Mouse (Mus musculus): ENCODE measurements around the gene Itln1. TPM values are rescaled to one million over a fixed set of nuclear protein-coding genes. Genes with fewer than 3 reads are reported as not detected.

The Itln1 gene
- not detected in 2 replicates for polyA plus RNA-seq (2014; fragmentation: Nextera tagmentation; extraction: Ambion mirVana)

DNA sequence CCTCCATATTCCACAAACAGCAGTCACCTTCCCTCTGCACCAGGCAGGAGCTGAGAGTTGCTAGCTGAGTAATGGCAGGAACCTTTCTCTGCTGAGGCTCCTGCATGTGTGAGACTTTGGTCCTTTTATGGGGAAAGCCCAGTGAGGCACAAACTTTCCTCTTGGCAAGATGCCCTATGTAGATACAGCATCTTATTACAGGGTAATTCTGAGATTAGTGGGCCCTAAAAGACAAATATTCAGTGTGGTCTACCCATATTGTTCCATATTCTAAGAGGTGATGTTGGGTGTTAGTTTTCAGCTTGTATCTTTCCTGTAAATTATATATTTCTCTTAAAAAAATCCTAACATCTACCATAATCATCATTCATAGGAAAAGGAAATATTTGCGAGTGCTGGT is at the start of gene Itln1:
TSS of gene Itln1 (minus strand) at position 101 of the 400 bp plus-strand sequence.
- Histone ChIP-seq H3K4me3 (ENCODE audit: low read depth, low read length) (no peak within 1 kb of the TSS), H3K9ac (ENCODE audit: low read length) (no peak within 1 kb of the TSS), H3K27ac (replicated peaks; ENCODE audit: low read depth, low read length) (no peak within 1 kb of the TSS), H3K9me3 (ENCODE audit: control insufficient read depth, low read length) (no peaks in the 10 kb centered on the region), H3K36me3 (ENCODE audit: control insufficient read depth, insufficient read depth, low read length) (no peaks in the 10 kb centered on the region), H3K4me1 (ENCODE audit: control insufficient read depth, insufficient read depth, low read length) (no peaks in the 10 kb centered on the region), H3K4me2 (ENCODE audit: low read depth, severe bottlenecking) (no peak within 1 kb of the TSS), H3K27me3 (ENCODE audit: control insufficient read depth, insufficient read depth, low read length) (no peaks in the 10 kb centered on the region)
- 89% methylated on average over 1 of the region's 1 CpGs for WGBS
- DNase-seq (ENCODE audit: low spot score) = no peak
- ATAC-seq (ENCODE audit: insufficient number of reproducible peaks, low FRiP score, low TSS enrichment, low read depth) = no peak

DNA sequence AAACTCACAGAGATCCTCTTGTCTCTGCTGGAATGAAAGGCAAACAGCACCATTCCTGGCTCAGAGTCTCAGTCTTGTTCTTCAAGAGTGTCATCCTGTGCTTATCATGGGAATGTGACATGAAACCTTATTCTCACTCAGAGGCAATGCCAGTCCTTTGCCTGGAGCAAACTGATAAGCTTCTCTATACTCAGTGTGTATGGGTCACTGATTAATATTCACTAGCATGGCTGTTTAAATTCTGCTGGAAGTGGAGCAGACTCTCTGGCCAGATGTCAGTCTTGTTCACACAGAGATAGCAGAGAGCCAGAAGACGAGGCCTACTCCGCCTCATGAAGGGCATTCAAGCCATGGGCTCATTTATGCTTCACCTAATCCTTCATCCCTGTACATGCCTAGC is 49.5 kb upstream of the Itln1 start:
- ATAC-seq (ENCODE audit: insufficient number of reproducible peaks, low FRiP score, low TSS enrichment, low read depth) = no peak
- no peak for DNase-seq (ENCODE audit: low spot score)
- 87% methylated on average over 2 of the region's 2 CpGs for WGBS
- no peak overlapping the region for H3K9ac ChIP-seq (ENCODE audit: low read length)
- no peak overlapping the region for H3K4me2 ChIP-seq (ENCODE audit: low read depth, severe bottlenecking)
- H3K9me3 ChIP-seq (ENCODE audit: control insufficient read depth, low read length) = no peaks in the 10 kb centered on the region
- no peaks in the 10 kb centered on the region for H3K27me3 ChIP-seq (ENCODE audit: control insufficient read depth, insufficient read depth, low read length)
- H3K4me3 ChIP-seq (ENCODE audit: low read depth, low read length) = no peak overlapping the region
- H3K4me1 ChIP-seq (ENCODE audit: control insufficient read depth, insufficient read depth, low read length) = no peaks in the 10 kb centered on the region
- H3K27ac ChIP-seq (replicated peaks; ENCODE audit: low read depth, low read length) = no peak overlapping the region
- no peaks in the 10 kb centered on the region for H3K36me3 ChIP-seq (ENCODE audit: control insufficient read depth, insufficient read depth, low read length)

DNA sequence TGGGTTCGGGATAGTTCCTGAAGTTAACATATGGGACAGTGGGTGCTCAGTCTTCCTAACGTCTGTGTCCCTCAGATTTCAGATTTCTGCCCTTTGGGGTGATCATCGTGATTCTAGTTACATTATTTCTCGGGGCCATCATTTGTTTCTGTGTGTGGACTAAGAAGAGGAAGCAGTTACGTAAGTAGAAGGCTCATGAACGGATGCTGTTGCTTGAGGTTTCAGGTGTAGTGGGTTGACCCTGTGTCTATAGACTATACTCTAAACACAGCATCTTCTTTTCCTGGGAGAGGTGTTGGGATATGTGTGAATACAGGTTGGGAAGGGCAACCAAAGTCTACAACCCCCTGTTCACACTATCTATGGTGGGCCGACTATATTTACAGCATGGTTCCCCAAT is 42.1 kb upstream of the Itln1 start:
- no peak overlapping the region for H3K4me2 ChIP-seq (ENCODE audit: low read depth, severe bottlenecking)
- no peaks in the 10 kb centered on the region for H3K36me3 ChIP-seq (ENCODE audit: control insufficient read depth, insufficient read depth, low read length)
- ATAC-seq (ENCODE audit: insufficient number of reproducible peaks, low FRiP score, low TSS enrichment, low read depth) (no peak), DNase-seq (ENCODE audit: low spot score) (no peak)
- no peaks in the 10 kb centered on the region for H3K27me3 ChIP-seq (ENCODE audit: control insufficient read depth, insufficient read depth, low read length)
- no peak overlapping the region for H3K4me3 ChIP-seq (ENCODE audit: low read depth, low read length)
- H3K4me1 ChIP-seq (ENCODE audit: control insufficient read depth, insufficient read depth, low read length) = no peaks in the 10 kb centered on the region
- H3K9me3 ChIP-seq (ENCODE audit: control insufficient read depth, low read length) = no peaks in the 10 kb centered on the region
- no peak overlapping the region for H3K27ac ChIP-seq (replicated peaks; ENCODE audit: low read depth, low read length)
- WGBS = 85% methylated on average over 7 of the region's 7 CpGs
- no peak overlapping the region for H3K9ac ChIP-seq (ENCODE audit: low read length)

GRCm38 (mm10) chr1:171568436-171568835 is 33.3 kb upstream of the Itln1 start:
- ATAC-seq (ENCODE audit: insufficient number of reproducible peaks, low FRiP score, low TSS enrichment, low read depth) (no peak), DNase-seq (ENCODE audit: low spot score) (no peak)
- H3K4me3 ChIP-seq (ENCODE audit: low read depth, low read length) = no peak overlapping the region
- no peak overlapping the region for H3K9ac ChIP-seq (ENCODE audit: low read length)
- no peaks in the 10 kb centered on the region for H3K27me3 ChIP-seq (ENCODE audit: control insufficient read depth, insufficient read depth, low read length)
- H3K4me1 ChIP-seq (ENCODE audit: control insufficient read depth, insufficient read depth, low read length) = no peaks in the 10 kb centered on the region
- no peaks in the 10 kb centered on the region for H3K9me3 ChIP-seq (ENCODE audit: control insufficient read depth, low read length)
- H3K27ac ChIP-seq (replicated peaks; ENCODE audit: low read depth, low read length) = no peak overlapping the region
- H3K4me2 ChIP-seq (ENCODE audit: low read depth, severe bottlenecking) = no peak overlapping the region
- no peaks in the 10 kb centered on the region for H3K36me3 ChIP-seq (ENCODE audit: control insufficient read depth, insufficient read depth, low read length)
- 66% methylated on average over 2 of the region's 2 CpGs for WGBS

- ATAC-seq (ENCODE audit: insufficient number of reproducible peaks, low FRiP score, low TSS enrichment, low read depth) = no peak
- whole genome bisulfite sequencing = 29% methylated on average over 8 of the region's 8 CpGs
Observed at GRCm38 (mm10) chr1:171566777-171567176, 31.7 kb upstream of the Itln1 start.

GRCm38 (mm10) chr1:171565888-171566287 is 30.8 kb upstream of the Itln1 start:
- no peaks in the 10 kb centered on the region for H3K9me3 ChIP-seq (ENCODE audit: control insufficient read depth, low read length)
- H3K4me1 ChIP-seq (ENCODE audit: control insufficient read depth, insufficient read depth, low read length) = no peaks in the 10 kb centered on the region
- DNase-seq (ENCODE audit: low spot score) = no peak
- H3K4me3 ChIP-seq (ENCODE audit: low read depth, low read length) = no peak overlapping the region
- no peak overlapping the region for H3K27ac ChIP-seq (replicated peaks; ENCODE audit: low read depth, low read length)
- H3K4me2 ChIP-seq (ENCODE audit: low read depth, severe bottlenecking) = no peak overlapping the region
- H3K9ac ChIP-seq (ENCODE audit: low read length) = no peak overlapping the region
- no peaks in the 10 kb centered on the region for H3K36me3 ChIP-seq (ENCODE audit: control insufficient read depth, insufficient read depth, low read length)
- ATAC-seq (ENCODE audit: insufficient number of reproducible peaks, low FRiP score, low TSS enrichment, low read depth) = no peak
- WGBS = 61% methylated on average over 4 of the region's 4 CpGs
- H3K27me3 ChIP-seq (ENCODE audit: control insufficient read depth, insufficient read depth, low read length) = no peaks in the 10 kb centered on the region

More at GRCm38 (mm10) chr1:171566777-171567176, 31.7 kb upstream of the Itln1 start:
- DNase-seq (ENCODE audit: low spot score) = peak; percentile 62
- Histone ChIP-seq H3K27me3 (ENCODE audit: control insufficient read depth, insufficient read depth, low read length) (no peaks in the 10 kb centered on the region), H3K4me3 (ENCODE audit: low read depth, low read length) (no peak overlapping the region), H3K27ac (replicated peaks; ENCODE audit: low read depth, low read length) (no peak overlapping the region), H3K9ac (ENCODE audit: low read length) (no peak overlapping the region), H3K4me2 (ENCODE audit: low read depth, severe bottlenecking) (no peak overlapping the region), H3K9me3 (ENCODE audit: control insufficient read depth, low read length) (no peaks in the 10 kb centered on the region), H3K4me1 (ENCODE audit: control insufficient read depth, insufficient read depth, low read length) (no peaks in the 10 kb centered on the region), H3K36me3 (ENCODE audit: control insufficient read depth, insufficient read depth, low read length) (no peaks in the 10 kb centered on the region)

DNA sequence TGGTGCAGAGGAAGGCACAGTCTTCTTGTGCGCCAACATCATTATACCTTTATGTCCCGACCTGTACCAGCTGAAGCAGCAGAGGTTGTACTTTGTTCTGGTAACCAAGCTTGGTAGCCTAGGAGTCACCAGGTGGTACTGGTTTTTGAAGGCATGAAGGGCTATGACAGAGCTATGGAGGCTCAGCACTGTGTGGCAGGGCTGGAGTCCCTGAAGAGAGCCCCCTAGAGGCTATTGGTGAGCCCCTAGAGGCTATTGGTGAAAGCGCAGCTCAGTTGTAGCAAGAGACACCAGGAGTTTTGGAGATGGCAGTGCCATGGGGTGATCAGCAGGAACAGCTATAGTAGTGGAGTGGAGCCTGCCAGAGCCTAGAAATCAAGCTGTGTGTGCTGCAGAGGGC is 29.2 kb upstream of the Itln1 start:
- no peak overlapping the region for H3K9ac ChIP-seq (ENCODE audit: low read length)
- no peak for ATAC-seq (ENCODE audit: insufficient number of reproducible peaks, low FRiP score, low TSS enrichment, low read depth)
- no peak overlapping the region for H3K27ac ChIP-seq (replicated peaks; ENCODE audit: low read depth, low read length)
- no peaks in the 10 kb centered on the region for H3K9me3 ChIP-seq (ENCODE audit: control insufficient read depth, low read length)
- H3K36me3 ChIP-seq (ENCODE audit: control insufficient read depth, insufficient read depth, low read length) = no peaks in the 10 kb centered on the region
- H3K4me2 ChIP-seq (ENCODE audit: low read depth, severe bottlenecking) = no peak overlapping the region
- no peaks in the 10 kb centered on the region for H3K27me3 ChIP-seq (ENCODE audit: control insufficient read depth, insufficient read depth, low read length)
- peak; percentile 30 for DNase-seq (ENCODE audit: low spot score)
- WGBS = 65% methylated on average over 3 of the region's 3 CpGs
- no peak overlapping the region for H3K4me3 ChIP-seq (ENCODE audit: low read depth, low read length)
- H3K4me1 ChIP-seq (ENCODE audit: control insufficient read depth, insufficient read depth, low read length) = no peaks in the 10 kb centered on the region

DNA sequence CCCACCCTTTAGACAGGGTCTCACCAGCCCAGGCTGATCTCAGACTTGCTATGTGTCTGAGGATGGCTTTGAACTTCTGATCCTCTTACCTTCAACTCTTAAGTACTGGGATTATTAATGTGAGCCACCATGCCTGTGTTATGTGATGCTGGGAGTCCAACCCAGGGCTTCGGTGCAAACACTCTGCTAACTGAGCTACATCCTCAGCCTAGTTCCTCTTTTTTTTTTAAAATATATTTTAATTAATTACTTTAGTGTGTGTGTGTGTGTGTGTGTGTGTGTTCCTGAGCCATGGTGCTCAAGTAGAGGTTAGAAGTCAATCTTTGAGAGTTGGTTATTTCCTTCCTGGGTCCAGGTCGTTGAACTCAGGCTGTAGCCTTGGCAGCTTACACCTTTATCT is 27.9 kb upstream of the Itln1 start:
- DNase-seq (ENCODE audit: low spot score) (no peak), ATAC-seq (ENCODE audit: insufficient number of reproducible peaks, low FRiP score, low TSS enrichment, low read depth) (no peak)
- H3K9ac ChIP-seq (ENCODE audit: low read length) = no peak overlapping the region
- H3K27ac ChIP-seq (replicated peaks; ENCODE audit: low read depth, low read length) = no peak overlapping the region
- no peak overlapping the region for H3K4me3 ChIP-seq (ENCODE audit: low read depth, low read length)
- no peaks in the 10 kb centered on the region for H3K27me3 ChIP-seq (ENCODE audit: control insufficient read depth, insufficient read depth, low read length)
- 81% methylated on average over 2 of the region's 2 CpGs for WGBS
- no peaks in the 10 kb centered on the region for H3K36me3 ChIP-seq (ENCODE audit: control insufficient read depth, insufficient read depth, low read length)
- H3K4me2 ChIP-seq (ENCODE audit: low read depth, severe bottlenecking) = no peak overlapping the region
- no peaks in the 10 kb centered on the region for H3K9me3 ChIP-seq (ENCODE audit: control insufficient read depth, low read length)
- H3K4me1 ChIP-seq (ENCODE audit: control insufficient read depth, insufficient read depth, low read length) = no peaks in the 10 kb centered on the region

- Histone ChIP-seq H3K4me1 (ENCODE audit: control insufficient read depth, insufficient read depth, low read length) (no peaks in the 10 kb centered on the region), H3K36me3 (ENCODE audit: control insufficient read depth, insufficient read depth, low read length) (no peaks in the 10 kb centered on the region), H3K4me3 (ENCODE audit: low read depth, low read length) (no peak overlapping the region), H3K9me3 (ENCODE audit: control insufficient read depth, low read length) (no peaks in the 10 kb centered on the region), H3K27me3 (ENCODE audit: control insufficient read depth, insufficient read depth, low read length) (no peaks in the 10 kb centered on the region), H3K9ac (ENCODE audit: low read length) (no peak overlapping the region), H3K27ac (replicated peaks; ENCODE audit: low read depth, low read length) (no peak overlapping the region), H3K4me2 (ENCODE audit: low read depth, severe bottlenecking) (no peak overlapping the region)
- DNase-seq (ENCODE audit: low spot score) (no peak), ATAC-seq (ENCODE audit: insufficient number of reproducible peaks, low FRiP score, low TSS enrichment, low read depth) (no peak)
- 73% methylated on average over 8 of the region's 11 CpGs for WGBS
Observed at GRCm38 (mm10) chr1:171561639-171562225, 26.6 kb upstream of the Itln1 start.
